8 mouse cellular contexts compared by ENCODE assay signal in the genomic region with DNA sequence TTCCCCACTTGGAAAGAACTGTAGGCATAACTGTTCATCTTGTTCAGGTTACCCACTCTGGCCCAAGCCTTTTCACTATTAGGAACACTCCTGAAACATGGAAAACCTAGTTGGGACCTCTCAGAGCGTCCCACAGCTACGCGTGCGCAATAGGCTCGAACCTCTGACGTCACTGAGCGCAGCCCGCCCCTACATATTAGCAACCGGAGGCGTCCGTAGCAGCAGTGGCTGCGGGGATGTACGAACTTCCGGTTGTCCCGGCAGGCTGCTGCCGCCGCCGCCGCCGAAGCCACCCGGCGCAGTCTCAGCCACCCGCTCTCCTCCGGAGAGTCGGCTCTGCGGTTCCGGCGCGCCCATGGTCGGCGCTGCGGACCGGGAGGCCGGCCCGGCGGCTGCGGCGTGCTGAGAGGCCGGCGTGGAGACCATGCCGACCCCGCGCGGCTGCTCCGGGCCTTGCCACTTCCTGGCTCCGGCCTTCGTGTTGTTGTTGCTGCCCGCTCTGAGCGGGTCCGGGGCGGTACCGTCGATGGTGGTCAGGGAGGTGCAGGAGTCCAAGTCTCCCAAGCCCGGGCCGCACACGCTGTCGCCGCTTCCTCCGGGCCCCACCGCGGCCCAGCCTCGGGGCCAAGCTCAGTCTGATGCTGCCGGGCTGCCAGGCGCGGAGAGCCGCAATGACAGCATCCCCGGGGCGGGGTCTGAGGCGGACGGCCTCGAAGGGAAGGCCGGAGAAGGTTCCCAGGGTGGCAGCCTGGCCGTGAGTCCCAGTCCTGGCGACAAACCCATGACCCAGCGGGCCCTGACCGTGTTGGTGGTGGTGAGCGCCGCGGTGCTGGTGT. TPM values are rescaled to one million over a fixed set of nuclear protein-coding genes. Genes with fewer than 3 reads are reported as not detected.
DNase-seq lines count a peak whose midpoint lies in the region; ATAC-seq lines count a peak whose summit lies in the region.

A gene (plus strand): TSS at position 231 of the 836 bp plus-strand sequence.

- peak within 1 kb of the TSS; percentile 92 for H3K4me2 ChIP-seq in hindbrain, embryonic 12.5 days (replicated peaks)

- H3K27me3 ChIP-seq in hindbrain, embryonic 12.5 days, result no peaks in the 10 kb centered on the region

- H3K27ac ChIP-seq in hindbrain, embryonic 12.5 days, result peak within 1 kb of the TSS; percentile 85

- no peaks in the 10 kb centered on the region for H3K36me3 ChIP-seq in hindbrain, embryonic 12.5 days

- peak within 1 kb of the TSS; percentile 92 for H3K9ac ChIP-seq in hindbrain, embryonic 12.5 days

- ATAC-seq in hindbrain, embryonic 12.5 days (ENCODE audit: low FRiP score), result peak; percentile 99

- no peaks in the 10 kb centered on the region for H3K9me3 ChIP-seq in hindbrain, embryonic 12.5 days (replicated peaks)

- peaks cover 11% of the 10 kb centered on the region for H3K4me1 ChIP-seq in hindbrain, embryonic 12.5 days

- WGBS in hindbrain, embryonic 12.5 days, result under 1% methylated on average over 70 of the region's 79 CpGs

- H3K4me3 ChIP-seq in hindbrain, embryonic 12.5 days, result peak within 1 kb of the TSS; percentile 92

- DNase-seq in NIH3T3 (ENCODE audit: low read depth), result peak; percentile 98
- peak; percentile 94 to 97 for DNase-seq in cerebellum, postnatal 10 days
- peak; percentile 90 to 92 for DNase-seq in frontal cortex, postnatal 10 days (ENCODE audit: low spot score in 2 of 2)
- peak; percentile 86 to 95 for DNase-seq in layer of hippocampus, postnatal 14 days (ENCODE audit: low spot score in 2 of 2)
- peak; percentile 95 for DNase-seq in lung, postnatal 14 days
- DNase-seq in retina, adult 2 months (ENCODE audit: low read depth, low spot score), result peak; percentile 85
- peak; percentile 88 to 92 for DNase-seq in thymus, postnatal 36 days

RNA-seq across cellular contexts. Expression of the gene that starts here (rescaled TPM):
- polyA plus RNA-seq in hindbrain, embryonic 12.5 days (2016; fragmentation: Nextera tagmentation; extraction: Ambion mirVana), result 23.7 and 25.9 TPM in 2 replicates
- total RNA-seq in layer of hippocampus, postnatal 14 days (2021), result 10 to 100 TPM; 36.7 to 38.6 TPM

Comparison
In these comparisons a context has a peak if more than half of its experiments do, and no peak if none do; other contexts are left out.
1. Peak in every context shown above with its lines: DNase-seq, ATAC-seq, H3K4me3 ChIP-seq and H3K27ac ChIP-seq.